Mouse (Mus musculus): Measurements from ENCODE around the gene Gtf2f2.

DNA sequence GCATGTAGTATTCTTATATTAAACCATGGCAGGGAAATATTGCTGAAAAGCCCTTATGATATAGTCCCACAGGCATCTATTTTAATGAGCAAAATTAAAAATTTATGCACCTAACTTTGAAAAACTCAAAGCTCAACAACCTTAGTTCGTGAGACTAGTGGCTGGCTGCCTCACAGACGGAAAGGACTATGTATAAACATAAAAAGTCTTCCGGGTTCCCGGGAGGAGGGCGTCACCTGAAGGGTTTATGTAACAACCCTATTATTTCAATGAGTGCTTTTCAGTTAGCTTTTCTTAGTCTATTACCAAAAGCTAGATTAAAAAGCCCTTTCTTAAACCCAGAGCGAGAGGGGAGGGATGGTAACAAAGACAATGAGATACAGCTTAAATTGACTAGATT lies 98.7 kb downstream of the Gtf2f2 start:
- TF ChIP-seq POLR2A (IDR thresholded peaks at IDR 0.05; ENCODE audit: control insufficient read depth in 1 of 2, insufficient read depth in 1 of 2, low read depth in 1 of 2, low read length in 2 of 2, poor library complexity in 1 of 2), result no peak
- TF ChIP-seq EP300 (IDR thresholded peaks at IDR 0.05; ENCODE audit: low read depth in 1 of 2, low read length in 2 of 2), result no peak
- no peak for TF ChIP-seq TAL1 (IDR thresholded peaks at IDR 0.05; ENCODE audit: low read length)
- no peak for TF ChIP-seq MEF2A (IDR thresholded peaks at IDR 0.05; ENCODE audit: extremely low read depth, insufficient replicate concordance, low read depth, low read length, poor library complexity, severe bottlenecking)
- TF ChIP-seq CTCF (IDR thresholded peaks at IDR 0.05 in 2 of 3, conservative IDR thresholded peaks at IDR 0.05 in 1 of 3; ENCODE audit: control insufficient read depth in 1 of 3, insufficient read depth in 1 of 3, low read depth in 2 of 3, low read length in 3 of 3, poor library complexity in 1 of 3, severe bottlenecking in 1 of 3), result no peak
- TF ChIP-seq MAFK (IDR thresholded peaks at IDR 0.05; ENCODE audit: borderline replicate concordance, low read depth, low read length), result no peak
- no peak for TF ChIP-seq E2F4 (IDR thresholded peaks at IDR 0.05; ENCODE audit: borderline replicate concordance, low read depth, low read length)
- no peak for TF ChIP-seq MYB (IDR thresholded peaks at IDR 0.05; ENCODE audit: low read depth, low read length)
- no peak for TF ChIP-seq ZKSCAN1 (IDR thresholded peaks at IDR 0.05; ENCODE audit: low read depth, low read length)
- no peak for TF ChIP-seq NELFE (IDR thresholded peaks at IDR 0.05; ENCODE audit: low read depth, low read length)

All from MEL (cell line).